Mouse (Mus musculus): ENCODE data around the gene Ust. TPM values are rescaled to one million over a fixed set of nuclear protein-coding genes. Genes with fewer than 3 reads are reported as not detected.
A peak's percentile ranks its signal among the peaks of the same experiment; 100 is the strongest.

Gene Ust
- polyA plus RNA-seq, 1 experiment = 32.9 TPM

GRCm38 (mm10) chr10:8227705-8228374, 290.8 kb downstream of the Ust start:
- no peaks in the 10 kb centered on the region for H3K27me3 ChIP-seq (ENCODE audit: control insufficient read depth, insufficient read depth, low read length)
- peak overlapping the region; percentile 50; the same call in 1 of the 2 replicates for H3K27ac ChIP-seq (ENCODE audit: insufficient read depth, low read length)
- DNase-seq = peak; percentile 64 to 87
- peaks cover 5% of the 10 kb centered on the region; the same call in 1 of the 2 replicates for H3K4me1 ChIP-seq (ENCODE audit: control insufficient read depth, insufficient read depth, low read length)
- H3K4me3 ChIP-seq (replicated peaks; ENCODE audit: insufficient read depth, low read depth, low read length) = no peak overlapping the region
- TF ChIP-seq POLR2A (IDR thresholded peaks at IDR 0.05; ENCODE audit: borderline replicate concordance, insufficient read depth, low read length) = no peak
- TF ChIP-seq CTCF (IDR thresholded peaks at IDR 0.05; ENCODE audit: borderline replicate concordance, insufficient read depth, low read depth, low read length) = no peak
- WGBS = 3% methylated on average over 5 of the region's 5 CpGs

GRCm38 (mm10) chr10:8226650-8227049, 292.0 kb downstream of the Ust start:
- no peak for TF ChIP-seq CTCF (IDR thresholded peaks at IDR 0.05; ENCODE audit: borderline replicate concordance, insufficient read depth, low read depth, low read length)
- TF ChIP-seq POLR2A (IDR thresholded peaks at IDR 0.05; ENCODE audit: borderline replicate concordance, insufficient read depth, low read length) = no peak
- Histone ChIP-seq H3K27ac (ENCODE audit: insufficient read depth, low read length) (no peak overlapping the region), H3K27me3 (ENCODE audit: control insufficient read depth, insufficient read depth, low read length) (no peaks in the 10 kb centered on the region), H3K4me3 (replicated peaks; ENCODE audit: insufficient read depth, low read depth, low read length) (no peak overlapping the region), H3K4me1 (ENCODE audit: control insufficient read depth, insufficient read depth, low read length) (peaks cover 5% of the 10 kb centered on the region; the same call in 1 of the 2 replicates)
- no peak for DNase-seq
- 82% methylated on average over 3 of the region's 3 CpGs for WGBS

DNA sequence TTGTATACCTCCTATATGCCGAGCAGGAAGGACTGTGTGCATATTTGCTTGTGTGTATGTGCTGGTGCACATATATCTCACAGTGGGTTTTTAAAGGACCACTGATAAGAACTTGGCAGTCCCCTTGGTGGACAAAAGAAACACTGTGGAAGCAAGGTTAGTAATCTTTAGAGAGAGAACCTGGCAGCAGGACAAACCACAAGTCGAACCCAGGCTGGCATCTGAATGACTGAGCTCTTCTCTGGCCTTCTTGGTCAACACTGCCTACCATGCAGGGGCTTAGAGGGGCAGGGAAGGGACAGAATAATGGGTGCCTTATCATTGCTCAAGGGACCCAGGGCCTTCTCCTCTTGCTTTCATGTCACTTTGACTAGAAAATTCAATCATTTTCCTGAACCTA, 294.0 kb downstream of the Ust start:
- Histone ChIP-seq H3K4me3 (replicated peaks; ENCODE audit: insufficient read depth, low read depth, low read length) (no peak overlapping the region), H3K4me1 (ENCODE audit: control insufficient read depth, insufficient read depth, low read length) (peaks cover 5% of the 10 kb centered on the region; the same call in 1 of the 2 replicates), H3K27me3 (ENCODE audit: control insufficient read depth, insufficient read depth, low read length) (no peaks in the 10 kb centered on the region), H3K27ac (ENCODE audit: insufficient read depth, low read length) (no peak overlapping the region)
- WGBS = 68% methylated on average over 2 of the region's 2 CpGs
- no peak for DNase-seq
- no peak for TF ChIP-seq POLR2A (IDR thresholded peaks at IDR 0.05; ENCODE audit: borderline replicate concordance, insufficient read depth, low read length)
- TF ChIP-seq CTCF (IDR thresholded peaks at IDR 0.05; ENCODE audit: borderline replicate concordance, insufficient read depth, low read depth, low read length) = no peak

DNA sequence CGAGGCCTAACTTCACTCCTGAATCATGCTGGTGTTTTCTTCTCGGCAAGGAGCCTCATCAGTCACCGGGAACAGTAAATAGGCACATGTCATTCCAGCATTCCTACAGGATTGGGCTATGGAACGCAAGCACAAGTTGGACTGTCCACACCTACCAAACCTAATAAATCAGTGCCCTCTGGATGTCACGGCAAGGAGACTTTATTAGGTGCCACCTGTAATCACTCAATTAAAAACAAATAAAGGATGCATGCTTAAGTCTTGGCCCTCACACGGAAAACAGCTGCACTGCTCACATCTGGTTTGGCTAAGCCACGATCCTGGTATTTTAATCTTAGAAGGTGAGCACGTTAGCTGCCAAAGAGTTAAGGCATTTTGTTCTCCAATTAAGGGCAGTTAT, 294.6 kb downstream of the Ust start:
- TF ChIP-seq CTCF (IDR thresholded peaks at IDR 0.05; ENCODE audit: borderline replicate concordance, insufficient read depth, low read depth, low read length) (no peak), POLR2A (IDR thresholded peaks at IDR 0.05; ENCODE audit: borderline replicate concordance, insufficient read depth, low read length) (no peak)
- Histone ChIP-seq H3K27ac (ENCODE audit: insufficient read depth, low read length) (no peak overlapping the region), H3K4me1 (ENCODE audit: control insufficient read depth, insufficient read depth, low read length) (peaks cover under 1% of the 10 kb centered on the region; the same call in 1 of the 2 replicates), H3K4me3 (replicated peaks; ENCODE audit: insufficient read depth, low read depth, low read length) (no peak overlapping the region), H3K27me3 (ENCODE audit: control insufficient read depth, insufficient read depth, low read length) (no peaks in the 10 kb centered on the region)
- 92% methylated on average over 8 of the region's 8 CpGs for WGBS
- DNase-seq = no peak

- TF ChIP-seq POLR2A (IDR thresholded peaks at IDR 0.05; ENCODE audit: borderline replicate concordance, insufficient read depth, low read length) = no peak
- TF ChIP-seq CTCF (IDR thresholded peaks at IDR 0.05; ENCODE audit: borderline replicate concordance, insufficient read depth, low read depth, low read length) = no peak
- WGBS = 55% methylated on average over 8 of the region's 8 CpGs
- Histone ChIP-seq H3K4me1 (ENCODE audit: control insufficient read depth, insufficient read depth, low read length) (no peaks in the 10 kb centered on the region; the same call in 1 of the 2 replicates), H3K27me3 (ENCODE audit: control insufficient read depth, insufficient read depth, low read length) (no peaks in the 10 kb centered on the region), H3K4me3 (replicated peaks; ENCODE audit: insufficient read depth, low read depth, low read length) (no peak overlapping the region), H3K27ac (ENCODE audit: insufficient read depth, low read length) (no peak overlapping the region)
- DNase-seq = no peak
Measured at GRCm38 (mm10) chr10:8216946-8217345, 301.7 kb downstream of the Ust start.

DNA sequence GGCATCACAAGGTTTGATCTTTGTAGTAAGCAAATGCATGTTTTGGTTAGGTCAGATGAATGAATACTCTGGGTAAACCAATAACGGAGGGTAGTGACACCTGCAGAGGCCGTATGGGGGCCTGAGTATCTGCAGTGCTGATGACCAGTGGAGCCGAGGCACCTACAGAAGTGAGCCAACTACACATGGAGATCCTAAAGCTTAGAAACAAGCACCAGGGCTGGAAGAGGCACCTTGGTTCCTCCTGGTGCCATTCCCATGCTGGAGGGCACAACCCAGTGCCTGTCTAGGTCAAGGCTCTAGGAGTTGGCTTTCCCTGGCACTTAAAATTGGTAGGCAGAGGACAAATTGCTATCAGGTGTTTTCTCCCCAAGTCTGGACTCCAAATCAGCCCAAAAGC, 303.4 kb downstream of the Ust start:
- Histone ChIP-seq H3K27ac (ENCODE audit: insufficient read depth, low read length) (no peak overlapping the region), H3K27me3 (ENCODE audit: control insufficient read depth, insufficient read depth, low read length) (no peaks in the 10 kb centered on the region), H3K4me1 (ENCODE audit: control insufficient read depth, insufficient read depth, low read length) (no peaks in the 10 kb centered on the region; the same call in 1 of the 2 replicates), H3K4me3 (replicated peaks; ENCODE audit: insufficient read depth, low read depth, low read length) (no peak overlapping the region)
- TF ChIP-seq CTCF (IDR thresholded peaks at IDR 0.05; ENCODE audit: borderline replicate concordance, insufficient read depth, low read depth, low read length) = no peak
- no peak for TF ChIP-seq POLR2A (IDR thresholded peaks at IDR 0.05; ENCODE audit: borderline replicate concordance, insufficient read depth, low read length)
- no peak for DNase-seq
- WGBS = 95% methylated on average over 3 of the region's 3 CpGs

DNA sequence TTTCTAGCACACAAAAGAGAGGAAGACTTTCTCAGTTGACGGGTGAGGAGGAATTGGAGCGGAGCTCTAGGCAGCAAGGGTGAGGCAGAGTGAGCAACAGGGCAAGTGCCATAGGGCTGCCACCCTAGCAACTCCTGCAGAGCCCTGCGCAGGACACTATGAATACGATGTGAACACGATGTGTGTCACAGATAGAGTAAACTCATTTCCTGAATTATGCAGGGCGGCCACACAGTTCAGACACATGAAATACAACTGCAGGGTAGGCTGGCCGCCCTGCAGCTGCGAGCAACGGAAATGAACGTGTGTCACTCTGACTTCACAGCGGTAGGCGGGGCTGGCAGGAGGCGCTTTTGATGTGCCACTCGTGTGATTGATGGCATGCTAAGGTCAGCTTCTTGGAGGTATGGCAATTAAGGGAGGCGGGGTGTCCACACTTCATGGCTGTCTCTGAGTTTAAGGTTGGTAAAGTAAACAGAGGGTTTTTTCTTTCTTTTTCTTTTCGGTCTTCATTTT, 304.7 kb downstream of the Ust start:
- no peak overlapping the region for H3K27ac ChIP-seq (ENCODE audit: insufficient read depth, low read length)
- 74% methylated on average over 16 of the region's 16 CpGs for WGBS

More for the DNA sequence above, 304.7 kb downstream of the Ust start:
- no peaks in the 10 kb centered on the region; the same call in 1 of the 2 replicates for H3K4me1 ChIP-seq (ENCODE audit: control insufficient read depth, insufficient read depth, low read length)
- DNase-seq = no peak
- no peak overlapping the region for H3K4me3 ChIP-seq (replicated peaks; ENCODE audit: insufficient read depth, low read depth, low read length)
- no peaks in the 10 kb centered on the region for H3K27me3 ChIP-seq (ENCODE audit: control insufficient read depth, insufficient read depth, low read length)
- TF ChIP-seq CTCF (IDR thresholded peaks at IDR 0.05; ENCODE audit: borderline replicate concordance, insufficient read depth, low read depth, low read length) = no peak
- TF ChIP-seq POLR2A (IDR thresholded peaks at IDR 0.05; ENCODE audit: borderline replicate concordance, insufficient read depth, low read length) = no peak

Data from cerebellum, adult 2 months (tissue).